Mouse (Mus musculus) brain, embryonic 18.5 days (tissue): ENCODE measurements at regions not wholly inside any gene's neighbourhood (a gene's known extent, or its start where the extent isn't known, plus 50 kb on each side); places are given as distances from the start of the nearest gene placed in this dataset.

Experiments
- DNase-seq: peaks from one replicate; pipeline ENCODE4 v3.0.0-alpha.2; 2012; ENCODE audit warnings: low read depth, low spot score

DNA sequence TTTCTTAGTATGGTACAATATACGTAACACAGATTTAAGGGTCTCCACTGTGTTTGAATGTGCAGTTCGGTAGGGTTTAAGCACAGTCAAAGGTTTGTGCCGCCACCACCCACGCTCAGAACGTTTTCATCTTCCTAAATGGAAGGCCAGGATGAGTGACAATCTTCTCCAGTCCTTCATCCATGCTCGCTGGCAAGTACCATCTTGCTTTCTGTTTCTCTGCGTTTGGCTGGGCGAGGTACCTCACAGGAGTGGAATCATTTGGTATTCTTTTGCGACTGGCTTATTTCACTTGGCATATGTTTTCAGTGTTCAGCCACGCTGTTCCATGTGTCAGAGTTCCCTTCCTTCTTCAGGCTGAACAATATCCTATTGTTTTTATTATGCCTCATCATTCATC is 342.3 kb downstream of the Pax1 start:
- DNase-seq, result no peak

DNA sequence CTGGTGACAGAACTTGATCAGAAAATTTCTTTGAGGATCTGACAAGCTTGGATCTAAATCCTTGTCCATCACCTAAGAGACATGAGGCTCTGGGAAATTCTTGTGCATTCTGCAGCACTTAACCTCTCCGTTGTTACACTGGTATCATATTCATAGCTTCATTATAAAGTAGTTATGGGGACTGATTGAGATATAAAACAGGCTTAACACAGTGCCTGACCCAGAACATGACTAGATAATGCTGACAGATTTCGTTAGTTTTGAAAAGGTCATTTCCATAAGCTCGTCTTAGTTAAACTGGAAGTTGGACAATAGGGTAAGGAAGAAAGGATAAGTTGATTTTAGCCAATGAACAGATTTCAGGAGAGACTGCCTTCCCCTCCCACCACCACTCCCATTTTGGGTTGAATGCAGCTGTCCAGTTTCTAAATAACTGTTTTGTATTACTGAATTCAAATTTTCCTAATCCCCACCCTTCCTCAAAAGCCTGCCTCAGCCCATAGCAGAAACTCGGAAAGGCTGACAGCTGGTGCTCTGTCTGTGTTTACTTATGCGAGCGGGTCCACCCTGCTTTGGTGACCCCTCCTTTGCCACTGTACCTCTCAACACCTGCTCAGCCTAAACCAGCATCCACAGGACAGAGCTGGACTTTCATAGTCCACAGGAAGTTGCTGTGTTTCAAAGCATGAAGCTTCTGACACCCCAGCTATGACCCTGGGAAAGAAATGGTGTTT is 340.8 kb downstream of the Pax1 start:
- DNase-seq, result no peak

DNA sequence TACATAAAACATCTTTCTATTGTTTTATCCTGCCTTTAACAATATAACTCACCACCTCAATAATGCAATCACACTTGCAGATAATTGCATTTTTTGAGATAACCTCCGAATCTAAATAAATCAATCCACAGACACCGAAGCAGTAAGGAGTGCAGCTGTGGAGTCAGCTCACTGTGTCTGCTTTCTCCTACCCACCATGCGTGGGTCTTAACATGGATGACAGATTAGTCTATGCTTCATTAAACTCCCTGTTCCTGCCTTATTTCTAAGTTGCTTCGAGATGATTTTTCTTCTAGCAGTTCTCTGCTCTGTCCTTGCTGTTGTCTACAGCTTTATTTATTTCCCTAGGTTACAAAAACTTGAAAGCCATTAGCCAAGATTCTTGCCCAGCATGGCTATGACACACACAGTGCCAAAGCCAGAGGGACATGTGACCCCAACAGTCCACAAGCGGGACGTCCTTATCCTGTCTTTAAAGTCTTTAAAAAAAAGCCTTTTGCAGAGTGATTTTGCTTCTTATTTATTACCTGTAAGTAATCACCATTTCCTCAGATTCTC is 337.9 kb downstream of the Pax1 start:
- no peak for DNase-seq

DNA sequence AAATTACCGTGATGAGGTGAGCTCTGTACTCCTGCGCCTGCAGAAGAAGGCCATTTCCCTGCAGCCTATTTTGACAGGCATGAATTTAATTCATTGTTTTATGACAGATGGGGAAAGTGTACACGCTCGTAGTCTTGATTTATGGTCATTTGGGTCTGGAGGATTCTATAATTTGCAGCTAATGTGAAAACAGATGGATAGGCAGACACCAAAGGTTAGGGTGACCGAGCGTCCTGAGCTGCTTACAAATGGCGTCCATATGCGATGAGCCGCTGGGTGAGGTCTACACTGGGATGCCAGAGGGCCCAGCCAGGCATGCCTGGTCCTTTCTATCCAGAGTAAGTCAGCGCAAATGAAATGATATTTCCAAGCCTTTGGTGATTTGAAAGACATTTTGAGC is 330.2 kb downstream of the Pax1 start:
- DNase-seq, result no peak

DNA sequence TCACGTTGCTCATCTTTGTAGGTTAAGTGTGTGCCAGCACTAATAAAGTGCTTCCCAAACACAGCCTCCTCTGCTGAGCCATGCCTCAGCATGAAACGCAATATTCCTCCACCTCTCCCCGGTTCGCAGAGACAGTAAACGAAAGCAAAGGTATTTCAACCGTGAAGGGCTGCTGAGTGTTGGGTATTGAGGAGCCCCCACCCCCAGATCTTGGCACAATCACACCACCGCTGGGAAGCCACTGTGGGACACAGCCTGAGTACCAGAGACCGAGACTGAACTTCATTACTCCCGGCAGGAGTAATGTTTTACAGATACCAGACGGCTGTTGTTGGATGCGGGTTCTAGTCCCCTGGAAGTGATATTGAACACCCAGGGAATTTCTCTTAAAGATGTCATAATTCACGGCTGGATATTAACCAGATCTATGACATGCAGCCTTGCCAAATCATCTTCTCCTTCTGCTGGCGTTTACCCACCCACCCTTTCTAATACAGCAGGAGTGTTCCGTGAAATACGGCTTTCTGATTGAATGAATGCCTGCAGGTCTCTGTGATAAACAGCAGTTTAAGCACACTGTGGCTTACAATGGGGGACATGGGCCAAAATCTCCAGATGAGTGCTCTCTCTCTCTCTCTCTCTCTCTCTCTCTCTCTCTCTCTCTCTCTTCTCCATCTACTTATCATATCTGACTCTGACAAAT is 328.9 kb downstream of the Pax1 start:
- no peak for DNase-seq

DNA sequence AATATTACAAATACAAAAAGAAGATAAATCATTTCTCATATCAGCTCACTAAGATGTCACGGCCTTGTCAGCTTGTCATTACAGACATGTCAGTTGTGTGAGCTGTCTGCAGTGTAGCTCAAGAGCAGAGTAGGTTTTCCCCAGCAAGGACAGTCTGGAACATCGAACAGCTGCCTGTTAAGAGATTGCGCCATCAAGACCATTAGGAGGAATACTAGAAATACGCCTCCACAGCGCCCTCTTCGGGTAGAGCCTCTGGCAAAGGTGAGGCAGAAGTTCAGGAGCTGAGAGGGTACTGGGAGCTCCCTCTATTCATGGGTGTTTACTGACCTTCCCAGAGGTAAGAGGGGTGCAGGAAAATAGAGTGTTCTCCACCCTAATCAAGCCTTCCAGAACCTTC is 327.0 kb downstream of the Pax1 start:
- DNase-seq, result no peak

DNA sequence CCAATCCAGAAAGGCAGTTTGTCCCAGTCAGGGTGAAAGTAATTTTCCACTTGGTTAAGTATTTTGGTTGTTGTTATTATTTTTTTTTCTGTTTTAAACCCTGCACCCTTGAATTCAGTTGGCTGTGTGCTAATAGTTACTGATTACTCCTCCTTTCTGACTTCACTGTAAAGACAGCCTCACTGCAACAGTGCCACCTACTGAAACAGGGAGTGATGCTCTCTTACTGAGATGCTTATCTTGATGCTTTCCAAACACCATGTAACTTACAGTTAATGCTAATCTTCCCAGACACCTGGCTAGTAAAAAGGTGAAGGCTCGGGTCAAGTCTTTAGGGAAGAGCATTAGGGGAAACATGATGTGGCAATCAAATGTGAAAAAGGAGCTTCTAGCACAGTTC is 294.9 kb downstream of the Pax1 start:
- DNase-seq, result peak; percentile 2

DNA sequence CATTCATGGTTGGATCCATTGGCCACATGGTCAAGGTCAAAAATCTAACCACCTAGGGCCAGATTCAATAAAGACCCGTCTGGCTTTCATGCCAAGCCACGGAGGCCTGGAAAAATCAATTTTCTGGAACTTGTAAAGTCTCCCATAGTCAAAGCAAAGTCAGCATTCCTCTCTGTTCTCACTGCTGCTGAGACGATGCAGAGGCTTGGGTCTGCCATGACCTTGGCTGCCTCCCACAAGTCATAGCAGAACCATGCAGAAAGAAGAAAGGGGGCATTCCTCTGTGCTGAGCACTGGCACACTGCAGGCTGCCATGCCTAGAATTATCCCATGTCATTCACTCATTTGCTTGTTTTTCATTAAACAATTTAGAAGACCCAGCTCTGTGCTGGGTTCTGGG is 288.5 kb downstream of the Pax1 start:
- no peak for DNase-seq

DNA sequence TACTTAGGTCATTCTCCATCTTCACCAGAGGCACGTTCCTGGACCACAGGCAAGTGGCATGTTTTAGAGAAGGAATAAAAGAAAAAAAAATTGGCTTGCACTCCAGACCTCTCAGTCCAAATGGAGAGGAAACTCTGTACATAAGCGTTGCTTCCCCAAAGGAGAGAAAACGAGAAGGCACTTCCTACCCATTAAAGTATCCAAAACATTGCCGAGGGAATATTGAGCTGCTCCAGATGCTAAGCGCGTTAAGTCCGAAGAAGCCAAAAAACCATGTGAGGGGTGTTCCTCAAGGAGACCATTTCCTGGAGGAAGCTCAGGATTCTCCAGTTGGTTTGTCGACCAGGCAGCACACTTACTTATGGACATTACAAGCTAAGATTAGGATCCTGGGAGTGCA is 286.2 kb downstream of the Pax1 start:
- DNase-seq, result no peak

DNA sequence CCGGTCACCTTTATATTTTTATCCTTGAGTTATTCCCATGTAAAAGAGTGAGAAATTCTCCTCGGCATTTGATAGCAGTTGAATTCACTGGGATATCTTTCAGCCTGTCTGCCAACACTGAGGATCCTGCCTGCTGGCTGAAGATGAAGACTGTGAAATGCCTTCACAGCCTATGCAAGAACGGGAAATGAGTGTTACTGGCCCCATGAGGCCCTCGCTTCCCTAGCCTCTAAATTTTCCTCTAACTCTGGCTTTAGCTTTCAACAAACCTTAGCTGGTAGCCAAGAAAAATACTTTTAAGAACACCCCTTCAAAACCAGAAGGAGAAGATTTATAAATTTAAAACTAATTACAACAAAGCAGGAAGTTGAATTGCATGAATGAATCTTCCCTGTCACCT is 285.8 kb downstream of the Pax1 start:
- DNase-seq, result no peak

DNA sequence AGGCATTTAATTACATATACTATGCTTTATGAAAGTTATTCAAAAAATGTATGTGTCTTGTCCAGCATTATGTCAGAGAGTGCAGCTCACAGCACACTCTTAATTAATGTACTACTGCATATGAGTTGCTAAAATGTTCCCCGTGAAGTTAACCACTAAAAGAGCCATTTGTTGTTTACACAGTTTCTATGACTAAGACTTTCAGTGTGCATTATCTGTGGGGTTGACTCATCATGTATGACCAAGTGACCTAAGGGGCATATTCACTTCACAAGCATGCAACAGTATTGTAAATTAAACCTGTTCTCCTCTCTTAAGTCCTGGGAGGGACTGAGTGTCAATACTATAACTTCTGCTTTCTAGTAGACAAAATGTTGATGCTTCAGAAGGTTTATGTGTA is 276.2 kb downstream of the Pax1 start:
- no peak for DNase-seq

DNA sequence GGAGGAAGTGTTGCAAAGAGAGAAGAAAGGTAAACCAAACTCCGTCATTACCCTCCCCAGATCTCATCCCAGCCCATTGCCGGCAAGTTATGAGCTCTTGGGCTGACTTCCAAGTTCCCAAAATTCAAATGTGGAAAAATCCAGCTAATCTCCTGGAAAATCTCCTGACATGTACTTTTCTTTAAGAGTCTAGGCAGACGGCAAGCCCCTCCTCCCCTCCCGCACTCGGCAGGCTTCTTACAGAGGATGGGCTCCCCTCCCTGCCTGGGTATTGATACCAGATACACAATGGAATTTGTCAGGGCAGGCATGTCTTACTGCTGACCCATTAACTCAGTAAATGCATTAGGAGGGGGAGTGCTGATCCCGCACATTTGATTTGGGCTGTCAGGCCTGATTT is 271.0 kb downstream of the Pax1 start:
- no peak for DNase-seq

DNA sequence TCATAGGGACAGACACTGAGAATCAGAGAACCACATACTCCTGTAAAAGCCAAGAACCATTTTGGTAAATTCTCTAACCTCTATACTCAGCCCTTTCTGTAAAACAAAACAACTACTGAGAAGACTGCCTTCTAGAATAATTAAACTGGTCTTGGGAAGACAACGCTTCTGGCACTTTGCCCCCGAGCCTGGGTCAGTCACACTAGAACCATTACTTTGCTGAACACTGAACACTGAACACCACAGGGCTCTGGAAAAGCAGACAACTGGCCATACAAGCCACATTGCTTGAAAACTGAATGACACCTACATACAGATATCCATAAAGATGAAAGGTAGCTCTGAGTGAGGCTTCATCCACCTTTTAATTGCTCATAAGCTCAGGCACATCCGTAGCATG is 268.0 kb downstream of the Pax1 start:
- no peak for DNase-seq

DNA sequence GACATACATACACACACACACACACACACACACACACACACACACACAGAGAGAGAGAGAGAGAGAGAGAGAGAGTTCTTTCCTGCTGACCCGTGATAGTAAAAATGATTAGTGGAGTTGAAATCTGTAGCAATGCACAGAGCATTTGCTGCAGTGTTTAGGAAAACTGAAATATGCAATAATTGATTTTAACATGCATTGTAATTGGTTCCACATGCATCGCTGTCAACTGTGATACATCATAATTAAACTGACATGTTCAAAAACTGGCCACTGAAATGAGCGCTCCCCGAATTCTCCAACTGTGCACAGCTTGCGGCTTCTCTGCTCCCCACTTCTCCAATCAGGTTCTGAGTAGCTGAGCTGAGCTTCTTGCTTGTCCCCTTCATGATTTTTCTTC is 265.4 kb downstream of the Pax1 start:
- DNase-seq, result no peak

DNA sequence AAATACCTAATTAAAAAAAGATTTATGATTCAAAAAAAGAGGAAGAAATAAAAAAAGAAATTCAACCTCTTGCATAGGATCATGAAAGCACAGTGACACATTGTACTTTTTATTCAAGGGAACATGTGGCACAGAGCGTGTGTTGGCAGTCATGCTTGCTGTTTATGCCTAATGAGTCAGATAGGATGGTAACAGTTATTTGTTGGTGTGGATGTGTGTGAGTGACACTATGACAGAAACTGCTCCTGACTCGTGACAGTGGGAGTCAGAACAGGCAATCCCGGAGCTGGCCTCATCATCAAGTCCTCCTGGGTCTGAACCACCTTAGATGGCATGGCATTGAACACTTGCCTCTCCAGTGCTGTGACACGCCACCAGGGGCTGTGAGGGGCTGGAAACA is 261.4 kb downstream of the Pax1 start:
- DNase-seq, result no peak

DNA sequence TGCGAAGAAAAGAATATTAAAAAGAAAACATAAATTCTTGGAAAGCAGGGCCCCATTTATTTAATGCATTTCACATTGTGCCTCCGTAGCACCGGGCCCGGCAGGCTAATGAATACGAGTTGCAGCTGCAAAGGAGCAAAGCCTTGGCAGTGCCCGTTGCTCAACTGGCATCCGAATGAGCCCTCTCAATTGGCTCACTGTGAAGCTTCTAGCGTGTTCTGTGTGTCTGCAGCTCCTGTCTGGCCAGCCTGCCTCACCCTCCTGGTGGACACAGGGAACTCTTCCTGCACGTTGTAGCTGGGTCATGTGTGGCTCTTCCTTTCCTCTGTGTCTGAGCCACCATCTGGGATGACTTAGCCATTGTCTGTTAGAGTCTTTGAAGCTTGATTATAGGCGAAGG is 256.1 kb downstream of the Pax1 start:
- no peak for DNase-seq

DNA sequence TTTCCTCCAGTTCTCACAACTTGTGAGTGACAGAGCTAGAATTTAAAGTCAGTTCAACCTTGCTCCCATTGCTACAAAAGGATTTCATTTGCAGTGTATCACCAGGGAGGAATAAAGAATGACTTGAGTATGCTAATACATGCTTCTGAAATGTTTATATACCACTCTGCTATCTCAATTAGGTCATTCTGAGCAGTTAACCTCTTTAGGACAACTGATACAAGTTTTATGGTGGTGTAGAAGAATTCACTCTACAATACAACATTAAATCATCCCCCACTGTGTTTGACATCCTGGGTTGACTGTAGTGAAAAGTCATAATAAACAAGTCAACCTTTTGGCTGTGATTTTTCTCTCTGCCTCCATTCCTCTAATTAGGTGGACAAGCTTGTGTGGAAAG is 248.6 kb downstream of the Pax1 start:
- DNase-seq, result no peak

DNA sequence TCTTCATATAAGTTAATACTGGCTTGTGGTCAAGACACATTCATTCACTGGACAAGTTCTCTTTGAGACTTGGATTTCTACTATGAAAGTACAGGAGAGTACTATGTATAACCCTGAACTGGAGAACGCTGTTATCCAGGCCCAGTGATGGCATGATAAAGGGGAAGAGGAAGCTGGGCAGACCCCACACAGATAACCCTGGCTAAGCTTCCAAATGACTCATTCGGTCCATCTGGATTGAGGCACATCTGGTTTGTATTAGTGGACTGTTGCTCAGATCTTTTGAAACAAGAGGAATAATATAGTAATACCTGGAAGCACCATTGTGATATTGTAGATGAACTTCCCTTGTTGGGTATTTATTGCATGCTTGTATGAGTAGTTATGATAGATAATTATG is 239.9 kb downstream of the Pax1 start:
- no peak for DNase-seq

DNA sequence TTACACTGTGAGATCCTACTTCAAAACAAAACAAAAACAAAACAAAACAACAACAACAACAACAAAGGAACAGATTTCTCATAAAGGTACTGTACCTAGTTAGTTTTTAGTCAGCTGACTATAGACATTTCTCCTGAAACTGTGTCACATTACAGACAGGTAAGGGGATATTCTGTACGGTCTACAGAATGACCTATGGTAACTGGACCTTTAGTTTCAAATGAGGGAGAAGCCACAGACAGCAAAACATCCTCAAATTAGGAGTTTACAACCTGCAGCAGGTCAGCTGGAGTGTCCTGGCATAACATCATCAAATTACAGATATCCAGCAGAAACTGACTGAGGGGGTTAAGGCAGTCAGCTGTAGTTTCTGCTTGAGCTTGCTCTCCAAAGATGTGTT is 210.7 kb downstream of the Pax1 start:
- DNase-seq, result no peak

DNA sequence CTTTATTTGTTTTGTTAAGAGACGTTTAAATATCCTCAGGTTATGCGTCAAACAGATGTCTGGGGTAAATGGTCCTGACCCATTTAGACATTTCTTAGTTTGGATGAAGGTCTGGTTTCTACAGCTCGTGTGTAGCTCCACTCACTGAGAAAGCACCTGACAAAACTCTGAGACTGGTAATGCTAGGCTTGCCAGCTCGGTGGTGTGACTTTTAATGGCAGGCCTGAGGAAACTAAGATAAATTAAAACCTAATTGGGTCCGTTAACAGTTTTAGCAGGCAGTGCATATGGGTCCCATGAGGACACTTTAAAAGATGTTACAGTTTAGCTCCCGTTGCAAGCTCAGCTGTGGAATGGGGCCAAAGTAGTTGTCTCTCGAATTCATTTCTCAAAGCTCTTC is 199.5 kb downstream of the Pax1 start:
- no peak for DNase-seq

DNA sequence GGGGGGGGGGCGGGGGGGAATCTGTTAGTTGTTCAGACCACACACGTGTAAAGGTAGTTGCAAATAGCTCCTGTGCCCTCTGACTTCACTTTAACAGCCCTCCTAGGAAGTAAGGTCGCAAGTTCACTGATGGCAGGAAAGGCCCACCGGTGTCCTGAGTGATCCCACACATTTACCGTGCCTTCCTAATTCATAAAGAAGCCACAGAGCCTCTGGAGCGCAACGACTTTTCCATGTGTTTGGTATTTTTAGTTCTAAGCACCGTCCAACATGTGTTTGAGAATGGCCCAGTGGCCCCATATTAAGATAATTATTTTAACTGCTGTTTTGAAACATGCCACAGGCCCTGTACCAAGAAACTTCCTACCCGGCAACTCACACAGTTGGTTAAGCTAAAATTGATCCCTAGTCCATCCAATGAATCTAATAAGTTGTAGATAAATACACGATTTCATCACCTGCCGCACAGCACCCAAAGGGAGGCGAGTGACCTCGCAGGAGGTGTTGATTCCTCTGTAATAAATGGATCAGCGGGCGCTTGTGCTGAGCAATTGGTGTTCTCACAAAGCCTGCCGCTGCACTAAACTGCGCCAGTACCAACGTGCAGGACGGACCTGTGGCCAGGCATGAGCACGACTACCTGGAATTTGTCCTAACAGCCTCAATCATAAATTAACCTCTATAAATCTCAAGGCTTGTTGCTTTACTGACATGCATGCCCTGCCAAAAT is 198.9 kb downstream of the Pax1 start:
- DNase-seq, result no peak

DNA sequence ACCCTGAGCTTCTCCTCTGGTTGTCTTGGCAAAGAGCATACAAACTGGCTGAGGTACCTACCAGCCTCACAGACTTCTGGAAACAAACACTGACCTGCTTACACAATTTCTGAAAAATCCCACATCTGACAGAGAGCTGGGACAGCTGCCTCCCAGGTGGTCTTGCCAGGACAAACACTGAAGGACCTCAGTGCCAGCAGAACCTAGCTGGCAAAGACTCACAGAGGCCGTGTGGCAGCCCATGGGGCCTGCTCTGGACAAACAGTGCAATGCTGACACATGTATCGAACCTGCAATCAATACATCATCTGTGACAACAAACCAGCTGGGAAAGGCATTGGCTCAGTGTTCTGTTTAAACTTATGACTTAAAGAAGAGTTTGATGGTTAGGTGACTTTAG is 167.4 kb downstream of the Pax1 start:
- no peak for DNase-seq

DNA sequence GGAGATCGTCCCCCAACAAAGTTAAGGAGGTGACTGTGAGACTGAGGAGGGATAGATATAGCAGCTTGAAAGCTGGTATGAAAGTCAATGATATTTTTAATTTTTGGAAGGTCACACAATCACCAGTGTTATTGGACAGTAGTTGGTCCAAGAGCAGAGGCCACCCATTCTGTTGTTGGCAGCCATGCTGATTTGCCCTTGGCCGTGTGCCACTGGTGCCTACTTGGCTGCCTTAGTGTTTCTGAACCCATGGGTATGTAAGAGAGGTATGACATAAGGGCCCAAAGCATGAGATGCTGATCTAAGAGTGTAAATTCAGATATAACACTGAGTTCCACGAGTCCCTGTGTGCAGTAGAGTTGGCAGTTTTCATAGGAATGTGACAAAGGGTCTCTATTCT is 153.7 kb downstream of the Pax1 start:
- no peak for DNase-seq
